Mouse (Mus musculus) myocyte (in vitro differentiated cells): ENCODE measurements around the gene Rab4a.

Experiments used
- CEBPB ChIP-seq: IDR thresholded peaks from 2 replicates; pipeline ENCODE4 v1.6.1; 2011; ENCODE audit warnings: mild to moderate bottlenecking, moderate library complexity; ENCODE audit not compliant: poor library complexity, insufficient read depth, severe bottlenecking
- E2F4 ChIP-seq: IDR thresholded peaks from one replicate; pipeline ENCODE4 v1.6.1; 2011; ENCODE audit warnings: mild to moderate bottlenecking, control low read depth, moderate library complexity; ENCODE audit not compliant: insufficient read depth
- MYOD1 ChIP-seq, 3 experiments: IDR thresholded peaks; one replicate each; pipeline ENCODE4 v1.6.1; 2011; ENCODE audit warnings: control low read depth in 2 of 3, low read depth in 2 of 3, mild to moderate bottlenecking in 2 of 3, moderate library complexity in 1 of 3; ENCODE audit not compliant: insufficient read length in 2 of 3, control insufficient read depth in 1 of 3
- MYOG ChIP-seq, 3 experiments: IDR thresholded peaks; one replicate each; pipeline ENCODE4 v1.6.1; 2011; ENCODE audit warnings: control low read depth in 2 of 3, low read depth in 2 of 3, mild to moderate bottlenecking in 2 of 3; ENCODE audit not compliant: insufficient read length in 2 of 3, control insufficient read depth in 1 of 3, insufficient read depth in 1 of 3
- POLR2A ChIP-seq: IDR thresholded peaks from one replicate; pipeline ENCODE4 v1.6.1; 2011; ENCODE audit warnings: low read depth, mild to moderate bottlenecking, control low read depth, moderate library complexity; ENCODE audit not compliant: insufficient read length
- USF1 ChIP-seq: IDR thresholded peaks from one replicate; pipeline ENCODE4 v1.6.1; 2011; ENCODE audit warnings: low read depth, mild to moderate bottlenecking, control low read depth, moderate library complexity

- TF ChIP-seq MYOD1 (IDR thresholded peaks at IDR 0.05; ENCODE audit: control insufficient read depth in 1 of 3, insufficient read length in 2 of 3, low read depth in 2 of 3): no peak
- TF ChIP-seq POLR2A: no peak
- no peak for TF ChIP-seq E2F4
- TF ChIP-seq CEBPB: no peak
- no peak for TF ChIP-seq USF1
- TF ChIP-seq MYOG (IDR thresholded peaks at IDR 0.05; ENCODE audit: control insufficient read depth in 1 of 3, insufficient read depth in 1 of 3, insufficient read length in 2 of 3, low read depth in 2 of 3): no peak
Observed at GRCm38 (mm10) chr8:123813173-123813891, 7.5 kb downstream of the Rab4a start.
